Mouse (Mus musculus) lung, adult 2 months (tissue): ENCODE measurements around the gene Exosc8. TPM values are rescaled to one million over a fixed set of nuclear protein-coding genes. Genes with fewer than 3 reads are reported as not detected.
A peak's percentile ranks its signal among the peaks of the same experiment; 100 is the strongest.

Experiments
- DNase-seq: peaks from one replicate; pipeline ENCODE4 v3.0.0; 2022
- H3K4me1 ChIP-seq: fragments of 200-500 bp; 2 replicates; pipeline ENCODE4 v1.6.1; 2011; ENCODE audit warnings: low read length; ENCODE audit not compliant: control insufficient read depth, insufficient read depth
- H3K4me3 ChIP-seq: fragments of 200-500 bp; replicated peaks from 2 replicates; pipeline ENCODE3; 2011; ENCODE audit warnings: low read depth, mild to moderate bottlenecking, control low read depth, low read length; ENCODE audit errors: extremely low read depth
- CTCF ChIP-seq: fragments of 200-500 bp; IDR thresholded peaks from 2 replicates; pipeline ENCODE4 v1.5.1; 2011; ENCODE audit warnings: mild to moderate bottlenecking, low read length, control low read depth; ENCODE audit not compliant: insufficient read depth
- POLR2A ChIP-seq: fragments of 200-500 bp; IDR thresholded peaks from 2 replicates; pipeline ENCODE4 v1.6.1; 2011; ENCODE audit warnings: low read depth, mild to moderate bottlenecking, control low read depth, low read length, borderline replicate concordance; ENCODE audit errors: extremely low read depth
- WGBS: fragments of 180-500 bp; shearing (Covaris S2); methylation state at CpG from one replicate; pipeline ENCODE4 v1.1.7; 2018; 5-methylcytosine and 5-hydroxymethylcytosine counted together
- polyA plus RNA-seq: library from polyadenylated mRNA; depleted of rRNA; stranded (reverse); fragments of >200 nt; gene quantifications from 2 replicates; pipeline ENCODE4 v1.2.3, GENCODE M21; 2012

Gene Exosc8
- polyA plus RNA-seq, 1 experiment = 20.3 TPM

- H3K4me1 ChIP-seq = no peaks in the 10 kb centered on the region
- DNase-seq = peak; percentile 18
- TF ChIP-seq CTCF (no peak), POLR2A (no peak)
- WGBS = 47% methylated on average over 18 of the region's 18 CpGs
- H3K4me3 ChIP-seq = peak overlapping the region; percentile 94
Measured at GRCm38 (mm10) chr3:54736101-54736927, 1.1 kb upstream of the Exosc8 start.

GRCm38 (mm10) chr3:54734411-54735246 is 564 bp downstream of the Exosc8 start:
- peak; percentile 87 for DNase-seq
- no peaks in the 10 kb centered on the region for H3K4me1 ChIP-seq
- no peak for TF ChIP-seq CTCF
- peak; percentile 94 for TF ChIP-seq POLR2A
- peak overlapping the region; percentile 89 for H3K4me3 ChIP-seq
- WGBS = under 1% methylated on average over 84 of the region's 84 CpGs

- TF ChIP-seq POLR2A = no peak
- TF ChIP-seq CTCF = no peak
- 89% methylated on average over 4 of the region's 4 CpGs for WGBS
- Histone ChIP-seq H3K4me1 (no peaks in the 10 kb centered on the region), H3K4me3 (no peak overlapping the region)
- DNase-seq = no peak
Measured at GRCm38 (mm10) chr3:54732371-54732770, 2.8 kb downstream of the Exosc8 start.

- WGBS = 75% methylated on average over 8 of the region's 8 CpGs
- Histone ChIP-seq H3K4me1 (no peaks in the 10 kb centered on the region), H3K4me3 (no peak overlapping the region)
- DNase-seq = no peak
- TF ChIP-seq CTCF = no peak
- TF ChIP-seq POLR2A = no peak
Measured at GRCm38 (mm10) chr3:54731626-54732150, 3.5 kb downstream of the Exosc8 start.

- peaks cover 4% of the 10 kb centered on the region; the same call in 1 of the 2 replicates for H3K4me1 ChIP-seq
- no peak overlapping the region for H3K4me3 ChIP-seq
- no peak for TF ChIP-seq POLR2A
- no peak for TF ChIP-seq CTCF
- WGBS = 87% methylated on average over 6 of the region's 6 CpGs
- no peak for DNase-seq
Measured at GRCm38 (mm10) chr3:54728100-54728499, 7.1 kb downstream of the Exosc8 start.

GRCm38 (mm10) chr3:54727588-54727987 is 7.6 kb downstream of the Exosc8 start:
- 92% methylated on average over 2 of the region's 2 CpGs for WGBS
- no peak for DNase-seq
- peaks cover 4% of the 10 kb centered on the region; the same call in 1 of the 2 replicates for H3K4me1 ChIP-seq
- H3K4me3 ChIP-seq = no peak overlapping the region
- TF ChIP-seq POLR2A = no peak
- no peak for TF ChIP-seq CTCF

- no peak for TF ChIP-seq POLR2A
- TF ChIP-seq CTCF = no peak
- H3K4me1 ChIP-seq = peaks cover 4% of the 10 kb centered on the region; the same call in 1 of the 2 replicates
- no peak for DNase-seq
- 75% methylated on average over 2 of the region's 2 CpGs for WGBS
- H3K4me3 ChIP-seq = no peak overlapping the region
Measured at GRCm38 (mm10) chr3:54725344-54725743, 9.8 kb downstream of the Exosc8 start.

GRCm38 (mm10) chr3:54723741-54724500 is 11.3 kb downstream of the Exosc8 start:
- DNase-seq = no peak
- WGBS = 64% methylated on average over 10 of the region's 10 CpGs
- H3K4me3 ChIP-seq = no peak overlapping the region
- no peak for TF ChIP-seq POLR2A
- no peak for TF ChIP-seq CTCF
- H3K4me1 ChIP-seq = peaks cover 4% of the 10 kb centered on the region; the same call in 1 of the 2 replicates
